Mouse (Mus musculus): ENCODE measurements around the gene Cmah.

The Cmah gene

DNA sequence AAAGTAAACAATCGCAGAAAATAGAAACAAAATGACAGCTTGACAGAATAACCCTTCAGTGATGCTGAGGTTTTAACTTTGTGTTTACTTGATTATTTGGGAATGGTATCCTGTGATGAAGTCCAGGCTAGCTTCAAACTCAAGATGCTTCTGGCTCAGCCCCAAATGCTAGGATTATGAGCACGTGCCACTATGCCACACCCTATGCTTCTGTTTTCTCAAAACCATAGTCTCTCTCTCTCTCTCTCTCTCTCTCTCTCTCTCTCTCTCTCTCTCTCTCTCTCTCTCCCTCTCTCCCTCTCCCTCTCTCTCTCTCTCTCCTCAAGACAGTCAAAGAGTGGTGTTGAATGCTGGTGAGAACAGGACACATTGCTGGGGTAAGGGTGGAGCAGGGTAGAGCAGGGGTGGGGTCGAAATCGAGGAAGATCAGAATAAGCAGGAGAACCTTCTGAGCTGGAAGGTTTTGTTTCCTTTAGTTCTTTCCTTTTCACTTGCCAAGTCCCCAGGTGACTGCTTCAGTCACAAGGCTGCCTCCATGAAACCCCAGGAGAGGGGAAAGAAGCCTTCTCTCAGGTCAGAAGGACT lies 116.7 kb downstream of the Cmah start:
- H3K4me3 ChIP-seq (replicated peaks; ENCODE audit: low read length): no peak overlapping the region
- TF ChIP-seq CTCF (conservative IDR thresholded peaks at IDR 0.05; ENCODE audit: low read length): no peak
- no peak for TF ChIP-seq POU5F1 (IDR thresholded peaks at IDR 0.05; ENCODE audit: borderline replicate concordance, low read length)
- TF ChIP-seq NANOG (IDR thresholded peaks at IDR 0.05; ENCODE audit: borderline replicate concordance, low read length): no peak
- no peaks in the 10 kb centered on the region for H3K27me3 ChIP-seq (ENCODE audit: insufficient read depth, low read length)

DNA sequence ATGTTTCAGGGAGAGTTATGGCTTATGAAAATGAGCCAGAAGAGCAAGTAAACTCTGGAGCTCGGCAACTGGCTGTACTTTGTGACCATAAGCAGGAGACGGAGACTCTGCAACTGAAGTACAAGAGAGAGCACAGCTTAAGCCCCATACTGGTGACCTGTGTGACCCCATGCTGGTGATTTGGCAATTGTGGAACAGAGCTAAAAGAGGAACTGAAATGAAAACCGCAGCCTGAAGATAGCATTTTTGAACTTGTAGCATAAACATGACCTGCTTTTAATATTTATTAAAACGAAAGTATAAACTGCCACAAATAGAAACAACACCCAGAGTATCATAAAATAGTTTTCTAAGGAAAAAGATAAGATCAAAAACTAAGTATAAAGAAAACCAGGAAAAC lies 117.5 kb downstream of the Cmah start:
- H3K9me3 ChIP-seq (ENCODE audit: low read length): no peaks in the 10 kb centered on the region
- H3K4me1 ChIP-seq (replicated peaks; ENCODE audit: low read depth, low read length): no peaks in the 10 kb centered on the region; the same call in 1 of the 2 replicates
- H3K27me3 ChIP-seq (ENCODE audit: insufficient read depth, low read length): no peaks in the 10 kb centered on the region
- H3K36me3 ChIP-seq (ENCODE audit: insufficient read depth, low read length): no peaks in the 10 kb centered on the region
- no peak overlapping the region for H3K4me3 ChIP-seq (replicated peaks; ENCODE audit: low read length)
- no peak for TF ChIP-seq CTCF (conservative IDR thresholded peaks at IDR 0.05; ENCODE audit: low read length)
- no peak for TF ChIP-seq NANOG (IDR thresholded peaks at IDR 0.05; ENCODE audit: borderline replicate concordance, low read length)
- no peak for TF ChIP-seq POU5F1 (IDR thresholded peaks at IDR 0.05; ENCODE audit: borderline replicate concordance, low read length)

More for the DNA sequence above, 116.7 kb downstream of the Cmah start:
- Histone ChIP-seq H3K9me3 (ENCODE audit: low read length) (no peaks in the 10 kb centered on the region), H3K36me3 (ENCODE audit: insufficient read depth, low read length) (no peaks in the 10 kb centered on the region), H3K4me1 (replicated peaks; ENCODE audit: low read depth, low read length) (no peaks in the 10 kb centered on the region; the same call in 1 of the 2 replicates)

DNA sequence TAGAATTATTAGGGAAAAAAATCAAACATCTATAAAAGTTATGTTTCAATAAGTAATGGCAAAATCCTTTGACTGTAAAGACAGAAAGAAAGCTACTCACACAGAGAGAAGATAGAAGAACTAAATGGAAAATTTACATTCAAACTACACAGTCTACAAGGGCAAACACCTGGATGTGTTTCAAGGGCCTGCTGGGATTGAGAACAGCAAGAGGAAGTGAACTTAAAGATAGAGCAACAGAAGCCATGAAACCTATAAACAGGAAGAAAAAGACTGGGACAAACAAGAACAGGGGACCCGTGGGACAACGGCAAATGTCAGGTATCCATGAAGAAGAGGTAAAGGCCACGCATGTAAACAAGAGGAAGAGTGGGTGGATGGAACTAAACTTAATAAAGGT lies 118.0 kb downstream of the Cmah start:
- Histone ChIP-seq H3K36me3 (ENCODE audit: insufficient read depth, low read length) (no peaks in the 10 kb centered on the region), H3K4me3 (replicated peaks; ENCODE audit: low read length) (no peak overlapping the region), H3K9me3 (ENCODE audit: low read length) (no peaks in the 10 kb centered on the region), H3K4me1 (replicated peaks; ENCODE audit: low read depth, low read length) (no peaks in the 10 kb centered on the region; the same call in 1 of the 2 replicates), H3K27me3 (ENCODE audit: insufficient read depth, low read length) (no peaks in the 10 kb centered on the region)
- TF ChIP-seq POU5F1 (IDR thresholded peaks at IDR 0.05; ENCODE audit: borderline replicate concordance, low read length): no peak
- no peak for TF ChIP-seq CTCF (conservative IDR thresholded peaks at IDR 0.05; ENCODE audit: low read length)
- TF ChIP-seq NANOG (IDR thresholded peaks at IDR 0.05; ENCODE audit: borderline replicate concordance, low read length): no peak

DNA sequence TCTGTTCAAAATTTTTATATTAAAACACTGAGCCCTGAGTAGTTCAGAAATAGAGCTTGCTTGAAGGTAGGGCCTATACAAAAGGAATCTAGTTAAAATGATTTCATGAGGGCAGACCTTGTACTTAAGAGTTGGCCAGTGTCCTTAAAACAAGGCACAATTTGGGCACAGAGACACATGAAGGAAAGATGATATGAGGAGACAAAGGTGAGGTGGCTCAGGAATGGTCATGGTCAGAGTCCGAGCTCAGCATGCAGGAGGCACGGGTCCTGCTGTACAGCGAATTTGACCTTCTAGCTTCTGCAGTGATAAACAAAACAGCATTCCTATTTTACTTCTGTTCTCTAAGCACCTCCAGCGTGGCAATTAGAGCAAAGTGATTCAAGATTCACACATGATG lies 118.9 kb downstream of the Cmah start:
- Histone ChIP-seq H3K27me3 (ENCODE audit: insufficient read depth, low read length) (no peaks in the 10 kb centered on the region), H3K4me1 (replicated peaks; ENCODE audit: low read depth, low read length) (no peaks in the 10 kb centered on the region; the same call in 1 of the 2 replicates), H3K4me3 (replicated peaks; ENCODE audit: low read length) (no peak overlapping the region), H3K9me3 (ENCODE audit: low read length) (no peaks in the 10 kb centered on the region), H3K36me3 (ENCODE audit: insufficient read depth, low read length) (no peaks in the 10 kb centered on the region)
- TF ChIP-seq POU5F1 (IDR thresholded peaks at IDR 0.05; ENCODE audit: borderline replicate concordance, low read length): no peak
- TF ChIP-seq NANOG (IDR thresholded peaks at IDR 0.05; ENCODE audit: borderline replicate concordance, low read length): no peak
- TF ChIP-seq CTCF (conservative IDR thresholded peaks at IDR 0.05; ENCODE audit: low read length): no peak

DNA sequence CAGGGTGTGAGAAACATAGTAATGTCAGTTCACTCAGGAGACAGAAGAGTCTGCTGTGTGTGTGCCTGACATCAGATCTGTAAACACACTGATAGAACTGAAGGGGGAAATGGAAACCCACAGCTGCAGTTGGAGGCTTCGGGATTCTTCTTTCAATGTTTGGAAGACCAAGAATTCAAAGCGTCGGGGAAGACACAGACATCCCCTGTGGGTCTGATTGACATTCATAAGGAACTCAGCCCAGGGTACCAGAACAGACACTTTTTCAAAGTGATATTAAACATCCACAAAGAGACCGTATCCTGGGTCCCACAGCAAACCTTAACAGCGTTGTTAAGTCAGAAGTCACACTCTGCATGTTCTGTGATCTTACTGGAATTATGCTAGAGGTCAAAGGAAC lies 119.8 kb downstream of the Cmah start:
- Histone ChIP-seq H3K27me3 (ENCODE audit: insufficient read depth, low read length) (no peaks in the 10 kb centered on the region), H3K36me3 (ENCODE audit: insufficient read depth, low read length) (no peaks in the 10 kb centered on the region), H3K4me1 (replicated peaks; ENCODE audit: low read depth, low read length) (no peaks in the 10 kb centered on the region; the same call in 1 of the 2 replicates), H3K9me3 (ENCODE audit: low read length) (no peaks in the 10 kb centered on the region), H3K4me3 (replicated peaks; ENCODE audit: low read length) (no peak overlapping the region)
- TF ChIP-seq NANOG (IDR thresholded peaks at IDR 0.05; ENCODE audit: borderline replicate concordance, low read length) (no peak), POU5F1 (IDR thresholded peaks at IDR 0.05; ENCODE audit: borderline replicate concordance, low read length) (no peak), CTCF (conservative IDR thresholded peaks at IDR 0.05; ENCODE audit: low read length) (no peak)

DNA sequence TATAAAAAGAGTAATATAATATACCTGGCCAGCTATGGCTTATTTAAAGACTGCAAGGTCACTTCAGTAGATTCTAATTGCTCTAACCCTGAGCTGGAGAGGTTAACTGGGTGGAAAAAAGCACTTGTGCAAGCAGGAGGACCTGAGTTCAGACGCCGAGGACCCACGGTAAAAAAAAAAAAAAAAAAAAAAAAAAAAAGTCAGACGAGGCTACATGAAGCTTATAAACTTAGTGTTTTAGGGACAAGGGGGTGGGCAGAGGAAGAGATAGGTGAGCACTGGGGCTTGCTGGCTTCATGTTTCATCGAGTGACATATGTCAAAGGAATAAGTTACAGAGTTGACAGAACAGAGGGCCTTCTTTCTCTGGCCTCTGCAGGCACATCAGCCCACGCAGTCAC lies 121.4 kb downstream of the Cmah start:
- Histone ChIP-seq H3K9me3 (ENCODE audit: low read length) (no peaks in the 10 kb centered on the region), H3K36me3 (ENCODE audit: insufficient read depth, low read length) (no peaks in the 10 kb centered on the region), H3K4me1 (replicated peaks; ENCODE audit: low read depth, low read length) (no peaks in the 10 kb centered on the region; the same call in 1 of the 2 replicates), H3K27me3 (ENCODE audit: insufficient read depth, low read length) (no peaks in the 10 kb centered on the region), H3K4me3 (replicated peaks; ENCODE audit: low read length) (no peak overlapping the region)
- no peak for TF ChIP-seq CTCF (conservative IDR thresholded peaks at IDR 0.05; ENCODE audit: low read length)
- no peak for TF ChIP-seq NANOG (IDR thresholded peaks at IDR 0.05; ENCODE audit: borderline replicate concordance, low read length)
- no peak for TF ChIP-seq POU5F1 (IDR thresholded peaks at IDR 0.05; ENCODE audit: borderline replicate concordance, low read length)

DNA sequence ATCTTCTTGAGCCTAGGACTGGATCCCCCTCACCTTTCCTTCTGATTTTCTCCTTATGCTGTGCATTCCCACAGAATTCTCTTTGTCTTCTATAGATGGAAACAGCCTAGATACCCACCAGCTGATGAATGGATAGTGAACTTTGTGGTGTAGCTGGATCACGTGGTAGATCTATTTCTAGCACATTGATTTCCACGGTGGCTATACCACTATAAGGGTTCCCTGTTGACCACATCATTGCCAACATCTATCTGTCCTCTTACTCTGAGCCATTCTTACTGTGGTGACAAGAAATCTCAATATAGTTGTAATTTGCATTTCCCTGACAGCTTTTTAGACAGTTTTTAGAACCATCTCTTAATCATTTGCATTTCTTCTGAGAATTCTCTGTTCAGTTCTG lies 124.3 kb downstream of the Cmah start:
- no peak for TF ChIP-seq POU5F1 (IDR thresholded peaks at IDR 0.05; ENCODE audit: borderline replicate concordance, low read length)
- TF ChIP-seq NANOG (IDR thresholded peaks at IDR 0.05; ENCODE audit: borderline replicate concordance, low read length): no peak

DNA sequence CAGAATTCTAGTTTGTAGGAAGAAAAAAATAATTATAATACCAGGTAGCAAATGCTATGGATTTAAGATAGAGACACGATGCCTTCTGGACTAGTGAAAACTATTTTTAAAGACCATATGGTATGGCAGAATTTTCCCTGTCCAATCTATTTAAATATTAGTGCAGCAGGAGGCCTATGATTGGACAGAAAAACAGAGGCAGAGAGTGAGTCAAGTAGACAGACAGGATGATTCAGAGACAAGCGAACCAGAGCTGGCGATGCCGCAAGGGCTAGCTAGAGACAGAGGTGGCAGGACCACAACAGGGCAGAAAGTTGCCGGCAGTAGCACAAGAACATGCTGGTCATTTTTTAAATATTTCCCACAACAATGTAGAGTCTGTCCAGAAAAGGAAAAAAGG lies 126.5 kb downstream of the Cmah start:
- TF ChIP-seq NANOG (IDR thresholded peaks at IDR 0.05; ENCODE audit: borderline replicate concordance, low read length) (no peak), POU5F1 (IDR thresholded peaks at IDR 0.05; ENCODE audit: borderline replicate concordance, low read length) (no peak), CTCF (conservative IDR thresholded peaks at IDR 0.05; ENCODE audit: low read length) (no peak)
- Histone ChIP-seq H3K27me3 (ENCODE audit: insufficient read depth, low read length) (no peaks in the 10 kb centered on the region), H3K4me1 (replicated peaks; ENCODE audit: low read depth, low read length) (no peaks in the 10 kb centered on the region), H3K36me3 (ENCODE audit: insufficient read depth, low read length) (no peaks in the 10 kb centered on the region), H3K9me3 (ENCODE audit: low read length) (no peaks in the 10 kb centered on the region), H3K4me3 (replicated peaks; ENCODE audit: low read length) (no peak overlapping the region)

More for the DNA sequence above, 124.3 kb downstream of the Cmah start:
- H3K4me3 ChIP-seq (replicated peaks; ENCODE audit: low read length): no peak overlapping the region
- H3K36me3 ChIP-seq (ENCODE audit: insufficient read depth, low read length): no peaks in the 10 kb centered on the region
- H3K9me3 ChIP-seq (ENCODE audit: low read length): no peaks in the 10 kb centered on the region
- H3K27me3 ChIP-seq (ENCODE audit: insufficient read depth, low read length): no peaks in the 10 kb centered on the region
- no peaks in the 10 kb centered on the region for H3K4me1 ChIP-seq (replicated peaks; ENCODE audit: low read depth, low read length)

DNA sequence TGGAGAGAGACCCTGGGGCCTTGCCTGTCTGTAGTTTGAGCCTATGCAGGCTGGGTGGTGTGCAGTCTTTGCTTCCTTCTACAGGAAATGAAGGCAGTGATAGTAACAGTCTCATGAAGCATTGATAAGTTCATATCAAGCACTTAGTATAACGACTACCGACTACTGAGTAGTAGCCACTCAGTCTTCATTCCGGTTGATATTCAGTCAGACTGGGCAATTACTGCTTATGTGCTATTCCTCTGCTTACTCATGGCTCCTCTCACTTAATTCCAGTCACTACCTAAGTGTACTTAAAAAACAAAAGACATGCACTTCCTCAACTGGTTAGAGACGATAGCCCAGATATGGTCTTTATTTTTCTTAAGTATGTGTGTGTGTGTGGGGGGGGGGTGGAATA lies 129.2 kb downstream of the Cmah start:
- H3K27me3 ChIP-seq (ENCODE audit: insufficient read depth, low read length): no peaks in the 10 kb centered on the region
- no peaks in the 10 kb centered on the region for H3K9me3 ChIP-seq (ENCODE audit: low read length)
- H3K4me1 ChIP-seq (replicated peaks; ENCODE audit: low read depth, low read length): no peaks in the 10 kb centered on the region
- H3K36me3 ChIP-seq (ENCODE audit: insufficient read depth, low read length): no peaks in the 10 kb centered on the region
- no peak for TF ChIP-seq CTCF (conservative IDR thresholded peaks at IDR 0.05; ENCODE audit: low read length)
- no peak for TF ChIP-seq NANOG (IDR thresholded peaks at IDR 0.05; ENCODE audit: borderline replicate concordance, low read length)
- no peak for TF ChIP-seq POU5F1 (IDR thresholded peaks at IDR 0.05; ENCODE audit: borderline replicate concordance, low read length)
- no peak overlapping the region for H3K4me3 ChIP-seq (replicated peaks; ENCODE audit: low read length)

Measured in E14TG2a.4 (cell line).